35 mouse cellular contexts compared by ENCODE assay signal in genomic region chr1:174141384-174141783, GRCm38 (mm10). TPM values are rescaled to one million over a fixed set of nuclear protein-coding genes. Genes with fewer than 3 reads are reported as not detected.
"Had no signal": no experiment of that assay in that cellular context is flagged by ENCODE, and none has a peak within 500 bp of the region (broad histone marks: within the 10 kb centered on the region; RNA-seq: fewer than 3 reads in every experiment).

No protein-coding gene starts in this region.

- H3K9ac ChIP-seq: intestine, embryonic 15.5 days; limb, embryonic 13.5 days; liver, embryonic 12.5 days; liver, embryonic 15.5 days; lung, embryonic 15.5 days; midbrain, embryonic 12.5 days; midbrain, embryonic 15.5 days; neural tube, embryonic 13.5 days had no signal

- H3K27me3 ChIP-seq: intestine, embryonic 15.5 days; limb, embryonic 13.5 days; liver, embryonic 12.5 days; liver, embryonic 15.5 days; lung, embryonic 15.5 days; midbrain, embryonic 12.5 days; midbrain, embryonic 15.5 days; neural tube, embryonic 13.5 days had no signal

- H3K36me3 ChIP-seq: intestine, embryonic 15.5 days; limb, embryonic 10.5 days; limb, embryonic 13.5 days; liver, embryonic 12.5 days; liver, embryonic 15.5 days; lung, embryonic 15.5 days; midbrain, embryonic 12.5 days; midbrain, embryonic 15.5 days; neural tube, embryonic 13.5 days had no signal

- H3K4me1 ChIP-seq: intestine, embryonic 15.5 days; limb, embryonic 10.5 days; limb, embryonic 13.5 days; liver, embryonic 12.5 days; liver, embryonic 15.5 days; lung, embryonic 15.5 days; midbrain, embryonic 12.5 days; midbrain, embryonic 15.5 days; neural tube, embryonic 13.5 days had no signal

- H3K4me3 ChIP-seq: intestine, embryonic 15.5 days; layer of hippocampus, adult 2 months; limb, embryonic 10.5 days; limb, embryonic 13.5 days; liver, embryonic 12.5 days; liver, embryonic 15.5 days; lung, embryonic 15.5 days; midbrain, embryonic 12.5 days; midbrain, embryonic 15.5 days; myocyte; neural tube, embryonic 13.5 days had no signal

- DNase-seq: kidney, adult 2 months; kidney, postnatal 25 days; layer of hippocampus, adult 9-11 months; liver; lung, adult 18-20 months; lung, postnatal 14 days; lung, postnatal 4 days; right cerebral cortex, adult 18-20 months; right cerebral cortex, postnatal 25 days; thymus, adult 2 months; thymus, postnatal 14 days; thymus, postnatal 4 days had no signal

- H3K27ac ChIP-seq: intestine, embryonic 15.5 days; kidney, postnatal 0 days; layer of hippocampus, adult 2 months; limb, embryonic 10.5 days; limb, embryonic 13.5 days; liver, embryonic 12.5 days; liver, embryonic 15.5 days; lung, embryonic 15.5 days; midbrain, embryonic 12.5 days; midbrain, embryonic 15.5 days; neural tube, embryonic 13.5 days; stomach, postnatal 0 days had no signal

- ATAC-seq: intestine, embryonic 15.5 days; liver, embryonic 12.5 days; midbrain, embryonic 15.5 days had no signal

- H3K9me3 ChIP-seq: intestine, embryonic 15.5 days; limb, embryonic 10.5 days; limb, embryonic 13.5 days; liver, embryonic 12.5 days; liver, embryonic 15.5 days; lung, embryonic 15.5 days; midbrain, embryonic 12.5 days; midbrain, embryonic 15.5 days; neural tube, embryonic 13.5 days had no signal

- H3K4me2 ChIP-seq: intestine, embryonic 15.5 days; limb, embryonic 13.5 days; liver, embryonic 12.5 days; liver, embryonic 15.5 days; lung, embryonic 15.5 days; midbrain, embryonic 12.5 days; midbrain, embryonic 15.5 days; neural tube, embryonic 13.5 days had no signal

RNA-seq across cellular contexts. Expression of gene Olfr424, which starts 10.1 kb away (rescaled TPM):
- total RNA-seq: layer of hippocampus, adult 2 months; layer of hippocampus, postnatal 25 days; left cerebral cortex, adult 18-20 months; left cerebral cortex, postnatal 25 days; megakaryocyte, adult 5-6 weeks; monocyte, adult 5-6 weeks had no signal
- polyA plus RNA-seq: intestine, embryonic 15.5 days; kidney, adult 2 months; kidney, embryonic 14.5 days; kidney, postnatal 0 days; large intestine, adult 2 months; limb, embryonic 10.5 days; limb, embryonic 13.5 days; liver, embryonic 12.5 days; liver, embryonic 15.5 days; lung, embryonic 15.5 days; midbrain, embryonic 12.5 days; midbrain, embryonic 15.5 days; myocyte; neural tube, embryonic 13.5 days; small intestine, adult 2 months; spleen, adult 2 months; stomach, embryonic 14.5 days; stomach, postnatal 0 days had no signal

RNA-seq across cellular contexts. Expression of gene Olfr420, which starts 14.0 kb away (rescaled TPM):
- total RNA-seq: layer of hippocampus, adult 2 months; layer of hippocampus, postnatal 25 days; left cerebral cortex, adult 18-20 months; left cerebral cortex, postnatal 25 days; megakaryocyte, adult 5-6 weeks; monocyte, adult 5-6 weeks had no signal
- polyA plus RNA-seq: intestine, embryonic 15.5 days; kidney, adult 2 months; kidney, embryonic 14.5 days; kidney, postnatal 0 days; large intestine, adult 2 months; limb, embryonic 10.5 days; limb, embryonic 13.5 days; lung, embryonic 15.5 days; midbrain, embryonic 12.5 days; midbrain, embryonic 15.5 days; myocyte; neural tube, embryonic 13.5 days; small intestine, adult 2 months; spleen, adult 2 months; stomach, embryonic 14.5 days; stomach, postnatal 0 days; thymus, adult 2 months had no signal

RNA-seq across cellular contexts. Expression of gene Olfr231, which starts 20.4 kb away (rescaled TPM):
- total RNA-seq: layer of hippocampus, adult 2 months; layer of hippocampus, postnatal 25 days; left cerebral cortex, adult 18-20 months; left cerebral cortex, postnatal 25 days; megakaryocyte, adult 5-6 weeks; monocyte, adult 5-6 weeks had no signal
- polyA plus RNA-seq: intestine, embryonic 15.5 days; kidney, adult 2 months; kidney, embryonic 14.5 days; kidney, postnatal 0 days; large intestine, adult 2 months; limb, embryonic 10.5 days; limb, embryonic 13.5 days; liver, embryonic 12.5 days; liver, embryonic 15.5 days; lung, embryonic 15.5 days; midbrain, embryonic 12.5 days; midbrain, embryonic 15.5 days; myocyte; neural tube, embryonic 13.5 days; small intestine, adult 2 months; spleen, adult 2 months; stomach, embryonic 14.5 days; stomach, postnatal 0 days; thymus, adult 2 months had no signal

RNA-seq across cellular contexts. Expression of gene Spta1, which starts 31.2 kb away (rescaled TPM):
- polyA plus RNA-seq: large intestine, adult 2 months; small intestine, adult 2 months had no signal

RNA-seq across cellular contexts. Expression of gene Olfr427, which starts 44.7 kb away (rescaled TPM):
- total RNA-seq: layer of hippocampus, adult 2 months; layer of hippocampus, postnatal 25 days; left cerebral cortex, adult 18-20 months; left cerebral cortex, postnatal 25 days; megakaryocyte, adult 5-6 weeks; monocyte, adult 5-6 weeks had no signal
- polyA plus RNA-seq: intestine, embryonic 15.5 days; kidney, adult 2 months; kidney, embryonic 14.5 days; kidney, postnatal 0 days; large intestine, adult 2 months; limb, embryonic 10.5 days; limb, embryonic 13.5 days; liver, embryonic 12.5 days; liver, embryonic 15.5 days; lung, embryonic 15.5 days; midbrain, embryonic 12.5 days; midbrain, embryonic 15.5 days; myocyte; neural tube, embryonic 13.5 days; small intestine, adult 2 months; spleen, adult 2 months; stomach, embryonic 14.5 days; stomach, postnatal 0 days; thymus, adult 2 months had no signal
